Mouse (Mus musculus) lung, postnatal 0 days (tissue): ENCODE measurements around the gene Slc6a6.

Experiments
- CTCF ChIP-seq: IDR thresholded peaks from 2 replicates; pipeline ENCODE4 v1.5.1; 2016; ENCODE audit warnings: antibody characterized with exemption, mild to moderate bottlenecking
- EP300 ChIP-seq: IDR thresholded peaks from 2 replicates; pipeline ENCODE4 v1.6.1; 2016; ENCODE audit warnings: antibody characterized with exemption, mild to moderate bottlenecking, control low read depth

DNA sequence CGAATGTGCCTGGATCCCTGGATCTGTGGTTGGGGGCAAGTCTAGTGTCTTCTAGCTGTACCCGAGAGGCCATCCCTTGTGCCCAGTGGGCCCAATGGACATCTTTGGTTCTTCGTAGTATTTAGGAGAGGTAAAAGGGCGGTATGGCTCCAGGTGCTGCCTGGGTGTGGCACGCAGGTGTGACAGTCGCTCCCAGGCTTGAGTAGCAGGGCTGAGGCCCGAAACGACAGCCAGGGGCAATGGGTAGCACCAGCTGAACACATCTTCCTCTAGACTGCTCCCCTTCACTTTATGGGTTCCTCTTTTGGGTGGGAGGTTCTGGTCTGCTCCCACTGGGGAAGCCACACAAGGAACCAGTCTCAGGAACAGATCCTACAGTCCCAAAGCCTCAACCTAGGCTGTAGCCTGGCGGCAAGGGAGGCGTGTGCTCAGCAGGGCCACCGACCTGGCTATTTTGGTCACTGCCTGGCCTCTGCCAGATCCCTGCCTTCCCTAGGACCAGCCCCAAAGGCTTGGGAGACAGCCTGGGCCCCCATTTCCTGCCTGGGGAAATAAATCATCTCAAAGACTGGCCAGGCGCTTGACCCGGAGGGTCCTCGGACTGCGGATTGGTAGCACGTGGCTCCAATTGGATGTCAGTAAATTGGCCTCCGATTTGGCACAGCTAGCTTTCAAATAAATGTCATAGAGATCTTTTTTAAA lies 1.1 kb downstream of the Slc6a6 start:
- TF ChIP-seq EP300 (no peak), CTCF (peak; percentile 9; the same call in 1 of the 2 replicates)
